Mouse (Mus musculus): ENCODE results near the gene Rdm1.
A peak's percentile ranks its signal among the peaks of the same experiment; 100 is the strongest.

Rdm1 gene

GRCm38 (mm10) chr11:101680634-101681325, 53.8 kb downstream of the Rdm1 start:
- no peak for DNase-seq (ENCODE audit: low read depth, low spot score)

- peak; percentile 87 for DNase-seq (ENCODE audit: low read depth, low spot score)
These were observed 55.0 kb downstream of the Rdm1 start for GRCm38 (mm10) chr11:101681968-101682367.

DNA sequence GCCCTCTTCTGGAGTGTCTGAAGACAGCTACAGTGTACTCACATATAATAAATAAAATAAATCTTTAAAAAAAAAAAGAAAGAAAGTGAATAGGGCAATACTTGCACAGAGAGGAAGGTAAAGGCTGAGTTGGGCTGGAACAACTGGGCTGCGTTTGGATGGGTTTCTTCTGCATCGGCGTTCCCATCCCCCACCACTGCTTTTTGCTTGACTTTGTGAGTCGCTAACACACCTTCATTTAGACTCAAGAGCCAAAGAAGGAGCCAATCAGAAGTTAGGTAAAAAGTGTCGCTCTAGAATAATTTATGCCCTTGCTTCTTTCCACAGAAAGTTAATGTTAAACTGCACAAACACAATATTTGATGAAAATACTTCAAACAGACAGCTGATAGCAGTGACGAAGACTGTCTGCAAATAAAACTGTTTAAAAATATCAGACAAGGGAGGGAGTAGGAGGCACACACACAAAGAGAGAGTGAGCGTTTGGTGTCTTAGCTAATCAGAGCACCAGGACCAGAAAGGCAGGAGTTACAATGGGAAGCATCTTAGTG, 55.5 kb downstream of the Rdm1 start:
- peak; percentile 71 for DNase-seq (ENCODE audit: low read depth, low spot score)
